Mouse (Mus musculus): ENCODE measurements at regions not wholly inside any gene's neighbourhood (a gene's known extent, or its start where the extent isn't known, plus 50 kb on each side); places are given as distances from the start of the nearest gene placed in this dataset.

DNA sequence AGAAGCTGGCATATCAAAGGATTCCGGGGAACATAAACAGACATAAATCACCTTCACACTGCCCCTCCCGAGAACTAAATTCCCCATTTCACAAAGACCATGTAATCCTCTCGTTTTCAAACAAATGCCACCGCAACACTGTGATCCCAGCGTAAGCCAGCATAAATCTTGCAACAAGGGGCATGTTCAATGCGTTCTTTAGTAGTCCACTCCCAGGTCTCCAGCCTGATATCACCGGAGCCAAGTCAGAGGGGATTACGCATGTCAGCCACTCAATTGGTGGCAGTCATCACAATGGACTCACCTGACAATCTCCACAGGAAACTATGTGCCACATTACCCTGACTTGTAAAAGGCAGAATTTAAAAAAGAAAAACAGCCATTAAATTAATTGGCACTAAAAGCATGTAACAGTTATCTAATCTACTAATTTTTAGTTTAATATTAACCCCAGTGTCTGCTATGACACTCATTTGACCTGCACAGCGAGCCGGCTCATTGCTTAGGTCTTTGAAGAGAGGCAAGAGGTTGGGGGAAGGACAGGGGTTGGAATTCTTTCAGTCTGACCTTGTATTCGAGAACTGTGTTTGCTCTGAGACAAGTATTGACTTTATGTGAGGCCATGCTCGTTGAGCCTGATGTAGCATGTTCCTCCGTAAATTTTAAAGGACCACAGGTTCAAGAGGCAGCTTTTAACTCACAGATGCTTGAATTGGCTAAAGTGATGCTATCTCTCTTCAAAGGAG lies 252.0 kb upstream of the Rnf32 start:
- H3K4me1 ChIP-seq (ENCODE audit: control insufficient read depth, insufficient read depth, low read length) = no peaks in the 10 kb centered on the region
- no peak for DNase-seq
- 28% methylated on average over 13 of the region's 13 CpGs for WGBS
- H3K4me3 ChIP-seq (replicated peaks; ENCODE audit: extremely low read depth, low read depth, low read length) = no peak overlapping the region
- TF ChIP-seq POLR2A (IDR thresholded peaks at IDR 0.05; ENCODE audit: borderline replicate concordance, extremely low read depth, low read depth, low read length) (no peak), CTCF (IDR thresholded peaks at IDR 0.05; ENCODE audit: insufficient read depth, low read length) (no peak)

DNA sequence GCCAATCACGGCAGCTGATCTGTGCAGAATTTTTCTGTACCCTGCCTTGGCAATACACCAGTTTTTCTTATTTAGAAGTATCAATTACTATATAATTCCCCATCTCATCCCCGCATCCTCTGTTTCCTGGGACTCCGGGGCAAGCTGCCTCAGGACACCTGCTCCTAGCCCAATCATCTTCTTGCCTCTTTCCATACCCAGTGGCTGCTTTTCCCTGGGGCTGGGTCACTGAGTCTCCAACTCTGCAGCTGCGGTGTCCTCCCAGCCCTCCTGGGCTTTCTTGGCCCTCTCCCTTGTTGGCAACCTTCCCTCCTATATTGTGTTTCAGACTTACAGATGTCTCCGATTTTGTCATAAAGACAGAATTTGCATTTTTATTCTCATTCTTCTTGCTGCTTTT lies 254.8 kb upstream of the Rnf32 start:
- Histone ChIP-seq H3K4me1 (ENCODE audit: control insufficient read depth, insufficient read depth, low read length) (no peaks in the 10 kb centered on the region), H3K4me3 (replicated peaks; ENCODE audit: extremely low read depth, low read depth, low read length) (no peak overlapping the region)
- no peak for TF ChIP-seq CTCF (IDR thresholded peaks at IDR 0.05; ENCODE audit: insufficient read depth, low read length)
- TF ChIP-seq POLR2A (IDR thresholded peaks at IDR 0.05; ENCODE audit: borderline replicate concordance, extremely low read depth, low read depth, low read length) = no peak
- 83% methylated on average over 5 of the region's 5 CpGs for WGBS
- no peak for DNase-seq

DNA sequence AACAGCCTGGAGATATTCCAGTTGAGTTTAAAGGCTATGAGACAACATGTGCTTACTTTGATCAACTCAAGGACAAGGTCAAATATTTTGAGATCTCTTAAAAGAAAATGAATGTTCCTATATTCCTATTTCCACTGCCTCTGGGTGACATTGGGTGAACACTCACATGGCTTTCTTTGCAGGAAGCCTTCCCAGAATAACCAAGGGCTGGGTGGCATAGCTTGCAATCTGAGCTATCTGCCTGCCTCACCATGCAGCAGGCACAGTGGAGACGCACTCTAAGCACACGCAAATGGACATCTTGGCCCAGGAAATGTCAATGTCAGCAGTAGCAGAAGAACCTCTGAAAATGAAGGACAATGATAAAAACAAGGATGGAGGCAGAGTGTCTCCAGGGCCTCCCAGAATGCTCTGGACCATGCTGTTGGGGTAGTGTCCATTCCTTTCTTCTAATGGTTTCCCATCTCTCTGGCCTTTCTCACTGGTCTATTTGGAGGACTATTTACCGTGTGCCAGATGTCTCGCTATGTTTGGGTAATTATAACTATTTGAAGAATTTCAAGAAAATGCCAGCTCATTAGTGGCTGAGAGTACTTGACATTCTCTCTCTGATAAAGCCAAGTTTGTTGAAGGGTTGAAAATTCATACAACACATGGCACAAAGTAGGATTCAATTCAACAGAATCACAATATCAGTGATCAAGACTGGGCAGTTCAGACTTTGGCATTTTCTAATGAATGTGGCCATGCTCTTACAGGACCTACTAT lies 276.3 kb upstream of the Rnf32 start:
- H3K4me3 ChIP-seq (replicated peaks; ENCODE audit: extremely low read depth, low read depth, low read length) = no peak overlapping the region
- H3K4me1 ChIP-seq (ENCODE audit: control insufficient read depth, insufficient read depth, low read length) = no peaks in the 10 kb centered on the region
- DNase-seq = no peak
- TF ChIP-seq POLR2A (IDR thresholded peaks at IDR 0.05; ENCODE audit: borderline replicate concordance, extremely low read depth, low read depth, low read length) = no peak
- TF ChIP-seq CTCF (IDR thresholded peaks at IDR 0.05; ENCODE audit: insufficient read depth, low read length) = no peak
- 69% methylated on average over 4 of the region's 4 CpGs for WGBS

DNA sequence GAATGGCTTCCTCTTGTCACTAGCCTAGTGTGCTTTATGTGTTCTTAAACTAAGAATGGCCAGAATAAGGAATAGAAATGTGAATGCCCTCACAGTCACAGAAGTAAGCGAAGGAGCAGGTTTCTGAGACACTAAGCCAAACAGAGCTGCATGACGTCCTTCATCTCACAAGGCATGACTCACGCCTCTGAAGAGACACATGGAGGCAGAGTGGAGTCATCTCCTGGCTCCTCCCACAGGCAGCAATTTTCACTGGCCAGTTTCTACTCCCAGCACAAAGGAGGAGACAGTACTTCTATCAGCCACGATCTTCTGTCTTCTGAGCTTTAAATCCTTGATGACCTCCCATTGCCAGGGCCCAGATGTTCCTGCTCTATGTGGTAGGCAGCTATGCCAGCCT lies 291.3 kb upstream of the Rnf32 start:
- Histone ChIP-seq H3K4me1 (ENCODE audit: control insufficient read depth, insufficient read depth, low read length) (no peaks in the 10 kb centered on the region), H3K4me3 (replicated peaks; ENCODE audit: extremely low read depth, low read depth, low read length) (no peak overlapping the region)
- WGBS = 41% methylated on average over 4 of the region's 4 CpGs
- no peak for TF ChIP-seq POLR2A (IDR thresholded peaks at IDR 0.05; ENCODE audit: borderline replicate concordance, extremely low read depth, low read depth, low read length)
- no peak for TF ChIP-seq CTCF (IDR thresholded peaks at IDR 0.05; ENCODE audit: insufficient read depth, low read length)
- no peak for DNase-seq

DNA sequence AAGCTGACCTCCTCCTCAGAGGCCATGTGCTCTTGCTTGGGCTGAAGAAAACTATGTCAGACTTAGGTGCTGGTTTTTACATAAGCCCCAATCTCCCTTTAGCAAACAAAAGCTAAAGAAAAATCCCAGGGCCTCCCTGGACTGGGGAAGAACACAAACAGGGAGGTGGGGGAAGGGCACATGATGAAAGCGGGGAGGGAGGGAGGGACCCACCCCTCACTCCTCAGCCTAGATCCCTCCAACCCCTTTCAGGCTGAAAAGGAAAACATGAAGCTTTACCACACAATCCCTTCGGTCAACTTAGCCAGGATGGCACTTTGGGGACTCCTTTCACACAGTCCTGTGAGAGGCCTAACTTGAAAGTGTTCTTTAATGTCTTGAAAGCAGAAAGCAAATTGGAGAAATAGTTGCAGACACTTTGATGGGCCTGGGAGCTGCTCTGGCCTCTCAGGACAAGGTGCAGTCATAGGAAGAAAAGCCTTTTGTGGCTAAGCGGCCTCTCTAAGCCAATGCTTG lies 291.9 kb upstream of the Rnf32 start:
- TF ChIP-seq CTCF (IDR thresholded peaks at IDR 0.05; ENCODE audit: insufficient read depth, low read length) = no peak
- no peak for TF ChIP-seq POLR2A (IDR thresholded peaks at IDR 0.05; ENCODE audit: borderline replicate concordance, extremely low read depth, low read depth, low read length)
- H3K4me1 ChIP-seq (ENCODE audit: control insufficient read depth, insufficient read depth, low read length) = no peaks in the 10 kb centered on the region
- no peak overlapping the region for H3K4me3 ChIP-seq (replicated peaks; ENCODE audit: extremely low read depth, low read depth, low read length)
- no peak for DNase-seq
- 49% methylated on average over 3 of the region's 3 CpGs for WGBS

DNA sequence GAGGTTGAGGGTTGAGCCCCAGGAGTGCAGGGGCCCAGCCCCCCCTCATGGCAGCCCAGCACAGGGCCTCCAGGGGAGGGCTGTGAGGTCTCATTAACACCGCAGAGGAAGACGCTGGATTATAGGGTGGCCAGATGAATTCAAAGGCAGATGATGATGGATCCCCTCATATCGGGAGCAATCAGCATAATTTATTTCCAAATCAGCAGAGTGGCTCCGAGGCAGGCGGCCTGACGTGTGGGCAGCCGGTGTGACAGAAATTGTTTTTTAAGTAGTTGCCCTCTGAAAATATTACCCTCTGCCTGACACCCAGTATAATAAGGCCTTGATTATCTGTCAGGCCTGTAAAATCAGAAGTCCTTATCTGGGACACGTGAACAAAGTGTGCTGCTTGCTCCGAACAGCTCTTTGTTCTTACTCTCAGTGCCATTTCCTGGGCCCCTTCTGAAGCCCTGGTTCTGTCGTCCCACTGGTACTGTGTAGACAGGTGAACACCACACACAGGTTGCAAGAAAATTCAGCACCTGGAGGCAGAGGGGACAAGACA lies 303.0 kb upstream of the Rnf32 start:
- 33% methylated on average over 10 of the region's 10 CpGs for WGBS
- no peak for DNase-seq
- no peak for TF ChIP-seq CTCF (IDR thresholded peaks at IDR 0.05; ENCODE audit: insufficient read depth, low read length)
- TF ChIP-seq POLR2A (IDR thresholded peaks at IDR 0.05; ENCODE audit: borderline replicate concordance, extremely low read depth, low read depth, low read length) = no peak
- no peak overlapping the region for H3K4me3 ChIP-seq (replicated peaks; ENCODE audit: extremely low read depth, low read depth, low read length)
- H3K4me1 ChIP-seq (ENCODE audit: control insufficient read depth, insufficient read depth, low read length) = no peaks in the 10 kb centered on the region

DNA sequence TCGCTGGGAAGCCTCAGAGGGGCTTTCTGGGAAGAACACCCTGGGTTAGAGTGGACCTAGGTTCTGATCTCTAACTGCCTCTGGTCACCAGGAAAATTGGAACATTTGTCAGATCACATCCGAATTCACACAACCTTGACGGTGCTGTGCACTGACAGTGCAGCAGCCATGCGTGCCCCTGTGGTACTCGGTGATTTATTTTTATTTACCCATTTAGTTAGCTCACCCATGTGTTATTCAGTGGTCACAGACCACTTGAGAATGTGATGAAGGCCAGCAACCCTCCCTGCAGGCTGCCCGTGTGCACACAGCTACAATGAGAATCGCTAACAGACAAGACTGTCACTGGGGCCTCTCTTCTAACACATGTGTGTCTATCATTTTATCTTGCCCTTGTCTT lies 303.8 kb upstream of the Rnf32 start:
- no peak for DNase-seq
- TF ChIP-seq POLR2A (IDR thresholded peaks at IDR 0.05; ENCODE audit: borderline replicate concordance, extremely low read depth, low read depth, low read length) (no peak), CTCF (IDR thresholded peaks at IDR 0.05; ENCODE audit: insufficient read depth, low read length) (no peak)

DNA sequence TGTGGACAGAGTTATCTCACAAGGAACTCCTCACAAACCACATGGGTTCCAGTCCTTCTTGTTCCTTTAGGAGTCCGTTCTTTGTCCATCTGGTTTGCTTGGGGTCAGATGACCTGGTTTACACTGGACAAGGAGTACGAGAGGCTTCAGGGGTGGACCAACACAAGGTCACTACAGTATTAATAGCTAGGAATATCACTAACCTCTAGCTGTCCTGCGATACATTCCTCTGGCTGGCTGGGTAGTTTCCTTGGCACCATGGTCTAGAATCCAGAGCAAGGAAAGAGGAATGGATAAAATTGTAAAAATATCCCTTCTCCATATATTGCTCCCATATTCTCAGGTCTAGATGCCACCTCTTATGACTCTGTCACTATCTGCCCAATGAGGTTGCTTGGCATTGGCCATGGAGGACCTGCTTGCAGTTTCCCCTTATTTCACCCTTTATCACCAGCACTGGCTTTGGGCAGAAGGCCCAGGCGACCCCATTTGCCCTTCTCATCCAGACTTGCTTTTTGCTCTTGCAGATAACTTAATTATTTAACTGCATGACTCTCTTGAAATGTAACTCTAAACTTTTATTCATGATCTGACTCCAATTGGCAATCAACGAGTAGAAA lies 310.9 kb upstream of the Rnf32 start:
- 71% methylated on average over 5 of the region's 5 CpGs for WGBS
- Histone ChIP-seq H3K4me3 (replicated peaks; ENCODE audit: extremely low read depth, low read depth, low read length) (no peak overlapping the region), H3K4me1 (ENCODE audit: control insufficient read depth, insufficient read depth, low read length) (no peaks in the 10 kb centered on the region)
- TF ChIP-seq POLR2A (IDR thresholded peaks at IDR 0.05; ENCODE audit: borderline replicate concordance, extremely low read depth, low read depth, low read length) (no peak), CTCF (IDR thresholded peaks at IDR 0.05; ENCODE audit: insufficient read depth, low read length) (no peak)
- DNase-seq = no peak

More for the DNA sequence above, 303.8 kb upstream of the Rnf32 start:
- WGBS = 69% methylated on average over 7 of the region's 7 CpGs
- H3K4me1 ChIP-seq (ENCODE audit: control insufficient read depth, insufficient read depth, low read length) = no peaks in the 10 kb centered on the region
- H3K4me3 ChIP-seq (replicated peaks; ENCODE audit: extremely low read depth, low read depth, low read length) = no peak overlapping the region

DNA sequence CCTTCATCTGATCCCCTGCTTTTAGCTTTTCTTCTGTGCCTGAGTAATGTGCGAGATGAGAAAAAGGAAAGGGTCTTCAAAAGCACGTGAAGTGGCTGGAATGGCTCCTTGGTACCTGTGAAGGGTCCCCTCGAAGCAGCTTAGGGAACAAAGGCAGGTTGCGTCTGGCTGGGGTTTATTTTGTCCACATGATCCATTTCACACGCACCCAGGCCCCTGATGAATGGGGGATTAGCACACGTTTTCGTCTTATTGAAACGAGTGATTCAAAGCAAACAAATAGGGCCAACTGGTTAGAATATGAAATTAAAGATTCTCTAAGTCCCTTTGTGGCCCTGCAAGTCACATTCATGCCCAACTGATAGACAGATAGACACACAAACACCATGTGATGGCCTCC lies 319.6 kb upstream of the Rnf32 start:
- TF ChIP-seq CTCF (IDR thresholded peaks at IDR 0.05; ENCODE audit: insufficient read depth, low read length) = no peak
- TF ChIP-seq POLR2A (IDR thresholded peaks at IDR 0.05; ENCODE audit: borderline replicate concordance, extremely low read depth, low read depth, low read length) = no peak
- DNase-seq = no peak
- 72% methylated on average over 8 of the region's 8 CpGs for WGBS
- no peaks in the 10 kb centered on the region for H3K4me1 ChIP-seq (ENCODE audit: control insufficient read depth, insufficient read depth, low read length)
- no peak overlapping the region for H3K4me3 ChIP-seq (replicated peaks; ENCODE audit: extremely low read depth, low read depth, low read length)

Data from lung, adult 2 months (tissue).